Mouse (Mus musculus): Measurements from ENCODE around the gene Asdurf.
"Not testable (repeated sequence)": the region's sequence is repeated elsewhere in the genome, so short reads cannot be mapped to it uniquely, and the experiment has no call there.

Gene Asdurf

GRCm38 (mm10) chr1:53352327-53353261 is at the start of gene Asdurf, which contains the start of the genes Gm28551 and Asnsd1:
Gene Asdurf, minus strand, starts transcription at chr1:53352619.
Gene Gm28551, minus strand, starts transcription at chr1:53352667.
Gene Asnsd1, minus strand, starts transcription at chr1:53352752.
- DNase-seq, result peak; percentile 96

DNA sequence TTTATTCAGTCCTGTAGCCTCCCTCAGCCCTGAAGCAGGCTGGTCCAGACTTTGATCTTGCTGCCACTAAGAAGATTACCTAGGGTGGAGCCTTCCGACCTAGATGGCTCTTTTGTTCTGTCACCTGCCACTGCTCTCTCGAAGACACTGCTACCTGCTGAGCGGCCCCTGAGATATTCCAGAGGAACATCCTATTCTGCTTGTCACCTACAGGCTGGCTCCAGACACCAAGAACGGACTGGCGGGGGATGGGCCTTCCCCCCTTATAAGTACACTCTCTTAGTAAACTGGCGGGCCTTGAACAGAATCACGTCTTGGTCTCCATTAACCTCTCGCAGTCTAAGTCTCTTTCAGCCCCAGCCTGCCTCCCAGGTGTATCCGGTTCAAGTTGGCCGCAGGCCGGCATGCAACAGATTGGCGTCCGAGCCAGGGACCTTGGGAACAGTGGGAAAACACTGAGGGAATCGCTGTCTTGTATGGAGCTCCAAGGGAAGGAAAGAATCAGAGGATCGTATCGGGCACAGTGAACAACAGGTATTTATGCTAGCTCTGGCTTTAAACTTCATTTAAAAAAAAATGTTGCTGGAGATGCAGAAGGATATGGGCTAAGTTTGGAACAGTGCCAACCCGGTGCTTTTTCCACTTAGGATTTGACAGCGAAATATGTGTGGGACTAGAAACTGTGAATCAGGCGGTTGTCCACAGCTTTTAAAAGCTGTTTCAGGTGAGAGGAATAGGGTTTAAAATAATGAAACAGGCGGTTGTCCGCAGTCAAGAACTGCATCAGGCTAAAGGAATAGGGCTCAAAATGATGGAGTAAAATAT is 41.7 kb upstream of the Asdurf start:
- not testable (repeated sequence) for DNase-seq

GRCm38 (mm10) chr1:53388762-53389161 is 36.3 kb upstream of the Asdurf start:
- DNase-seq, result no peak

DNA sequence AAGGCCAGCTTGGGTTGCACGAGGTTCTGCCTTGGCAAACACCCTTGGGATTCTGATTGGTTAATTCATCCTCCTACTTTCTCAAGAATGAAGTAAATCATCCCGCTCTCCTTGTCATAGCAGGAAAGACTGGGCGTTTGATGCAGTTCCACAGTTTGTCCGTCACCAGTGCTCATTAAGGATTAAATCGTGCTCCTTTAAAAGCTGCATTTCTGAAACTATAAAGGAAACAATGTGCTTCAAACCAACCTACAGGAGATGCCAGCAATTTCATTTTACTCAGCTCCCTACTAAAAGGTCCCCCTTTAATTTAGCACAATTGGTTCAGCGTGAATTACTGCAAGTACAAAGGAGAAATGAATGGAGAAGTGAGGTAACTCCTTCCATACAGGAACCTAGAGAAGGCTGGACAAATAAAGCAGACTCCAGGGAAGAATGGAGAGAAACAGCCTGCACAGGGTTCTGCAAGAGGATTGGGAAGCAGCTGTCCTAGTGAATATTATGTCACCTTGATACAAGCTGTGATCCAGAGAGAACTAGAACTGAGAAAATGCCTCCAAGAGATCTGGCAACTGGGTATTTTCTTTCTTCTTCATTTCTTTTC is 31.8 kb upstream of the Asdurf start:
- DNase-seq, result no peak

DNA sequence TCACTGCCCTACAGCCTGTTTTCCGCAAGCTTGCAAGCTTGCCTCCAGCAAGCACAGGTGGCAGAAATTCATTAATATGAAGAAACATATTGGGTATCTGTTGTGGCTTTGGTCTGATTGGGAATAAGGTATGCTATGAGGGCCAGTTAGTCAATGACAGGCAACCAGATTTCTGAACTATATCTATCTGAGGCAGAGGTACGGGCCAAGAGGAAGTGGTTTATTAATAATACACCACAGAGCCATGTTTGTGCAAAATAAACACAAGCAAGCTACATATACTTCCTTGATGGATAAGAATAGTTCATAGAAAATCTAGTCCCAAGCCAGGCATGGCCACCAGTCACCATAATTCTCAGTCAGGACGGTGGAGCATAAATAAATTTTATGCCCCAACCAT is 25.3 kb upstream of the Asdurf start:
- no peak for DNase-seq

DNA sequence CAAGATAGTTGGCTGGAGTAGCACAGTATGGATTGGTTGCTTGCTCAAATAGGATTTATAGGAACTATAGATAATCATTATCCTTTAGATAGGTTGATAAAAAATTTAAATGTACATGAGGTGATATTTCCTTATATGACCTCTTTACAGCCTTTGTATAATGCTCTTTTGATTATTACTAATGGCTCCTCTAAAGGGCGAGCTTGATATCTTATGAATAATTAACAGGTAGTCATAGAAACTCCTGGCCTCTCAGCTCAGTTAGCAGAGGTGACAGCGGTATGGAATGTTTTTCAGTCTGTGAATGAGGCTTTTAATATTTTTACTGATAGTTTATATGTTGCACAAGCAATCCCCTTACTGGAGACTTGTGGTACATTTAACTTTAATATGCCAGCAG is 23.5 kb upstream of the Asdurf start:
- not testable (repeated sequence) for DNase-seq

DNA sequence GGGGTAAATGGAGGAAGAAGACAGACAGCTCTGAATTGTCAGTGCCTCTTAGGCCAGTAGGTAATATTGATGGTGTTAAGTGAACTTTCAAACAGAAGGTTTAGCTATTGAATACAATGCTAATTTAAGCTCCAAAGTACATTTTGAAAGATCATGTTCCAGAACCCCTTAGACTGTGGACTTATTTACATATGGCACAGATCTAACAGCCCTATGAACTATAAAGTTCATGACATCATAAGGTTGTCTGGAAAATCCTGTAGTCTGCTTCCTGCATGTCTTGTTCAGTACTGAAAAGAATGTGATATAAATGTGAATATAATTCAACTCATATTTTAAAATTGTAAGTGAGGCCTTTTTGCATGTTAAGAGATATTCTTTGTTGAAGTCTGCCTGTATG is 6.6 kb upstream of the Asdurf start:
- no peak for DNase-seq

DNA sequence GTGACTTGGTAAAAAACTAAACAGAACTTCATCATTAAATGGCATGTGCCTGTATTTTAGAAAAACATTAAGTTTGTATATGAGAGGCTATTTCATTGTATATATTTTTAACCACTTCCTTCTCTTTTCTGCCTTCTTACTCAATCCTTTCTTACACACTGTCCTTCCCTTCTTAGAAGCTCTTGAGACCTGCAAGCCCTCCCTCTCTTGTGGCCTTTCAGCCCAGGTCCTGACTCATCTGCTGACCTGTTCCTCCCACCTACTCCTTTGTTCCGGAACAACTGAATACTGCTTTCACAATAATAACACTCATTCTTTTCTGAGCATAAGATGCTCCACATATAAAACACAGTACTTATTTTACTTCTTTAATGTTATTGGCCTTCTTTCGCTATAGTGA is 11.3 kb downstream of the Asdurf start:
- no peak for DNase-seq

DNA sequence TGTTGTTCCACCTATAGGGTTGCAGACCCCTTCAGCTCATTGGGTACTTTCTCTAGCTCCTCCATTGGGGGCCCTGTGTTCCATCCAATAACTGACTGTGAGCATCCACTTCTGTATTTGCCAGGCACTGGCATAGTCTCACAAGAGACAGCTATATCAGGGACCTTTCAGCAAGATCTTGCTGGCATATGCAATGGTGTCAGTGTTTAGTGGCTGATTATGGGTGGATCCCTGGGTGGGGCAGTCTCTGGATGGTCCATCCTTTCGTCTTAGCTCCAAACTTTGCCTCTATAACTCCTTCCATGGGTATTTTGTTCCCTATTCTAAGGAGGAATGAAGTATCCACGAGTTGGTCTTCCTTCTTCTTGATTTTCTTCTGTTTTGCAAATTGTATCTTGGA is 15.0 kb downstream of the Asdurf start:
- not testable (repeated sequence) for DNase-seq

DNA sequence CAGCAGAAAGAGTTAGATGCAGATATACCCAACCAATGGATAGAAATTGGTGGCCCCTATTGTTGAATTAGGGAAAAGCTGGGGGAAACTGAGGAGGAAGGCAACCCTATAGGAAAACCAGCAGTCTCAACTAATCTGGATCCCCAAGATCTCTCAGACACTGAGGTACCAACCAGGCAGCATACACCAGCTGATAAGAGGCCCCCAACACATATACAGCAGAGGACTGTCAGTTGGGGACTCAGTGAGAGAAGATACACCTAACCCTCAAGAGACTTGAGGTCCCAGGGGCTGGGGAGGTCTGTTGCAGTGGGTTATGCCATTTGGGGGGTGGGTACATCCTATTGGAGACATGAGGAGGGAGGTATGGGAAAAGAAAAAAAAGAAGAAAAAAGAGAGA is 17.0 kb downstream of the Asdurf start:
- no peak for DNase-seq

DNA sequence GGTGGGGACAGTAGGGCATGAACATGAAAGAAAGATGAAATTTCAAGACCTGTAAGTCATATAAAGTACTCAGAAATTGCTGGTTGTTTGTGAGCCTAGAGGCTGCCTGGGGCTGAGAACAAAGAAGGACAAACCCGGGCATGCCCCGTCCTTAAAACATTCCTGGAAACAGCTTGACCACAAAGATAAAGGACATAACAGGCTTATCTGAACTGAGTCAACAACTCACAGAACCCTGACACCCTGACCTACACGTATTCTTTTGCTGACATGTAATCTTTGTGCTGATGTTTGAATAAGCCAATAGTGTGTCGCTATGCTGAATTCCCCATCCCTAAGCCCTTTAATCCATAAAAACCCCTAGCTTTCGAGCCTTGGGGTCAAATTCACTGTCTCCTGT is 18.9 kb downstream of the Asdurf start:
- DNase-seq, result not testable (repeated sequence)

DNA sequence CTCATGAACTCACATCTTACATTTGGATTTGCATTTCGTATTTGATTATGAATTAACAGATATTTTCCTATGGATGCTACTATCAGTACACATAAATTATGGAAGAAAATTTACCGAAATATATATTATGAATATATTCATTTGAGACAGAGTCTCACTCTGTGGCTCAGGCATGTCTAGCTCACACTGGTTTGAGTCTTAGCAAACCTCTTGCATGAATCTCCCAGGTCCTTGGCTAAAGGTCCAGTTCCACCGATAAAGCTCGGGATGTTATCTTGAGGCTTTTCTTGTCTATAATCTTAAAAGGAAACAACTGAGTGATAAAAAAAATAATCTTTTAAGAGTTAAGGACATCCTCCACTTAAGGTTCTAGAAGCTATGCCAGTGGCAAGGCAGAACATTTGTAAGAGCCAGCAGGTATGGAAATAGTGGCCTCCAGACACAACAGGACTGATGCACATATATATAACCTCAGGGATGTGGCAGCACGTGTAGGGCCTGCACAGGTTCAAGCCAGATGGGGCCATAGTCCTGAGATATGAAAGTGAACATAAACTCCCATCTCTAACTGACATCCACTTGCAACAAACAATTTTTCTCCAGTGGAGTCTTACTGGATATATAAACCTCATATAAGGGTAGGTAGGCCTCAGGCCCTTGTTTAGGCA is 27.5 kb downstream of the Asdurf start:
- no peak for DNase-seq

DNA sequence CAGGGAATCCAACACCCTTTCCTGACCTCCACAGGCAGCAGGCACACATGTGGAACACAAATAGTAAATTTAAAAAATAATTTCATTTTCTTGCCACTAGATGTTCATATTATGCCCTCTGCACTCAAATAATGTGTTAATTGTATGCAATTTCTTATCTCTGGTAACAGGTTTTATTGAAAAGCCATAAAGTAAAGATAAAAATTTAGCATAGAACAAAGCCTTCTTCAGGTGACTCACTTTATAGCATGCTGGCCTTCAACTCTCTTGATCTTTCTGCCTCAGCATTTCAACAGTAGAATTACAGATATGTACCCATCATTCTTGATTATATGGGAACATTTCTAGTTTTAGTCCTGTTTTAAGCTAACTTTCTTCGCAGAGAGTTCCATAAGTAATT is 28.1 kb downstream of the Asdurf start:
- DNase-seq, result no peak

GRCm38 (mm10) chr1:53323254-53323653 is 29.2 kb downstream of the Asdurf start:
- no peak for DNase-seq

GRCm38 (mm10) chr1:53321662-53322344 is 30.6 kb downstream of the Asdurf start:
- no peak for DNase-seq

- peak; percentile 81 for DNase-seq
Observed at GRCm38 (mm10) chr1:53312989-53313967, 39.1 kb downstream of the Asdurf start, which contains the start of gene Osgepl1. Gene Osgepl1, plus strand, starts transcription at chr1:53313624.

GRCm38 (mm10) chr1:53300506-53300905 is 51.9 kb downstream of the Asdurf start:
- DNase-seq, result no peak

Measured in cerebellum, adult 11 months (tissue).